Mouse (Mus musculus) kidney, embryonic 15.5 days (tissue): ENCODE measurements around the gene Hspa14. TPM values are rescaled to one million over a fixed set of nuclear protein-coding genes. Genes with fewer than 3 reads are reported as not detected.

Experiments
- polyA plus RNA-seq: library from polyadenylated mRNA; unstranded; fragments of >200 nt; fragmentation: Nextera tagmentation; extraction: Ambion mirVana; gene quantifications from 2 replicates; pipeline ENCODE4 v1.2.1, GENCODE M21; 2015

Gene Hspa14
- polyA plus RNA-seq, 1 experiment from 2014 or later: 116 TPM

Other genes starting within 250 kb of the Hspa14 start
- 44.6 and 45.8 TPM in 2 replicates for gene Nmt2, start 228.6 kb downstream of the Hspa14 start, polyA plus RNA-seq
- gene Rpp38, start 180.2 kb downstream of the Hspa14 start, polyA plus RNA-seq: 19.9 and 20.3 TPM in 2 replicates
- gene Acbd7, start 176.6 kb downstream of the Hspa14 start, polyA plus RNA-seq: 0.65 and 1.0 TPM in 2 replicates
- gene Olah, start 115.6 kb downstream of the Hspa14 start, polyA plus RNA-seq: not detected in 2 replicates
- not detected in 2 replicates for gene Meig1, start 90.2 kb downstream of the Hspa14 start, polyA plus RNA-seq
- 6.5 and 6.9 TPM in 2 replicates for gene Dclre1c, start 88.7 kb downstream of the Hspa14 start, polyA plus RNA-seq
- gene Suv39h2, start 37.8 kb downstream of the Hspa14 start, polyA plus RNA-seq: 18.5 and 21.5 TPM in 2 replicates
- gene Gm45902, start within 50 bp of the Hspa14 start, polyA plus RNA-seq: 5.8 TPM in 2 replicates
- 0.12 and 0.19 TPM in 2 replicates for gene Cdnf, start 216 bp upstream of the Hspa14 start, polyA plus RNA-seq
- gene Fam107b, start 57.7 kb upstream of the Hspa14 start, polyA plus RNA-seq: 58.7 and 59.9 TPM in 2 replicates